Mouse (Mus musculus) lung, postnatal 25 days (tissue): ENCODE data around the gene Atf2.
"Not testable (repeated sequence)": the region's sequence is repeated elsewhere in the genome, so short reads cannot be mapped to it uniquely, and the experiment has no call there.

Source experiments
- DNase-seq: peaks from one replicate; pipeline ENCODE4 v3.0.0; 2022; ENCODE audit warnings: low spot score

Atf2 gene

GRCm38 (mm10) chr2:73885997-73886396 lies 6.4 kb downstream of the Atf2 start:
- no peak for DNase-seq

- no peak for DNase-seq
Observed at GRCm38 (mm10) chr2:73877891-73878290, 14.5 kb downstream of the Atf2 start.

- peak; percentile 29 for DNase-seq
Observed at GRCm38 (mm10) chr2:73867764-73868487, 24.5 kb downstream of the Atf2 start.

- no peak for DNase-seq
Observed at GRCm38 (mm10) chr2:73860046-73860624, 32.3 kb downstream of the Atf2 start.

- DNase-seq: no peak
Observed at GRCm38 (mm10) chr2:73857352-73857751, 35.1 kb downstream of the Atf2 start.

- DNase-seq: no peak
Observed at GRCm38 (mm10) chr2:73856246-73856645, 36.2 kb downstream of the Atf2 start.

- no peak for DNase-seq
Observed at GRCm38 (mm10) chr2:73834406-73835015, 57.9 kb downstream of the Atf2 start.

GRCm38 (mm10) chr2:73833284-73833683 lies 59.2 kb downstream of the Atf2 start:
- DNase-seq: no peak

GRCm38 (mm10) chr2:73818742-73819141 lies 73.7 kb downstream of the Atf2 start:
- DNase-seq: no peak

GRCm38 (mm10) chr2:73807609-73808008 lies 84.8 kb downstream of the Atf2 start:
- DNase-seq: no peak

GRCm38 (mm10) chr2:73800127-73800526 lies 92.3 kb downstream of the Atf2 start:
- DNase-seq: not testable (repeated sequence)

- no peak for DNase-seq
Observed at GRCm38 (mm10) chr2:73798786-73799185, 93.7 kb downstream of the Atf2 start.

GRCm38 (mm10) chr2:73798136-73798535 lies 94.3 kb downstream of the Atf2 start:
- DNase-seq: no peak

- DNase-seq: no peak
Observed at GRCm38 (mm10) chr2:73791846-73792630, 100.4 kb downstream of the Atf2 start.

GRCm38 (mm10) chr2:73790332-73790731 lies 102.1 kb downstream of the Atf2 start:
- no peak for DNase-seq

- no peak for DNase-seq
Observed at GRCm38 (mm10) chr2:73788395-73788794, 104.0 kb downstream of the Atf2 start.

GRCm38 (mm10) chr2:73782371-73782905 lies 110.0 kb downstream of the Atf2 start:
- DNase-seq: no peak

GRCm38 (mm10) chr2:73780321-73781010 lies 112.0 kb downstream of the Atf2 start:
- DNase-seq: no peak

- DNase-seq: no peak
Observed at GRCm38 (mm10) chr2:73779796-73780195, 112.6 kb downstream of the Atf2 start.

GRCm38 (mm10) chr2:73779016-73779595 lies 113.3 kb downstream of the Atf2 start:
- DNase-seq: no peak

GRCm38 (mm10) chr2:73776936-73777335 lies 115.5 kb downstream of the Atf2 start:
- DNase-seq: no peak
